Mouse (Mus musculus): ENCODE data around the gene Grm7. TPM values are rescaled to one million over a fixed set of nuclear protein-coding genes. Genes with fewer than 3 reads are reported as not detected.

Grm7 gene
- polyA plus RNA-seq, 1 experiment, result 0.28 TPM

DNA sequence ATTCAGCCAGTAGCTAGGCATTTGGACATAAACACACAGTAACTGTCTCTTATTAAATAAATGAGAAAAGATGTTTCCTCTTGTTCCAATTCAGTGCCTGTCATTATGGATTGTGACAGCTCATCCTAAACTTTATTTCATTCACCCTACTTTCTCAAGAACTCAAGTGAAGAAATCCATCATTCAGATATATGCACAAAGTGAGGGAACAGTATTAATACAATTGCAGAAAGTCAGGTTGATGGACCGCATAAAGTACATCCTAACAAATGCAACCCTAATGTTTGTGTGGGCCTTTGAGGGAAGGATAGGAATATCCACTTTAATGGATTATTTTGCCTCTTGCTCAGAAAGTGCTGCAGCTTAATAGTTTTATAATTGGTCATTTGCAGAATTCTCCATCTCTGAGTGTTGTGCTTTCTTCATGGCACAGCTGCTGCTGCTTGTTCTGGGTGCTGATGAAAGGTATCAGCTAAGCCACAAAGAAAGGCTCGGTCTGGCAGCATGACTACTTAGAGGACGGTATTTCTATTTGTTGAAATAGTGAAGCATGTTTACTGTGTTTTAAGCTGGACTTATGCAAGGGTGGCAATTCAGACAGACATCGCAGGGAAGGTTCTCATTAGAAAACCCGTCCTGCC lies 8.1 kb downstream of the Grm7 start:
- Histone ChIP-seq H3K27me3 (ENCODE audit: control insufficient read depth, insufficient read depth, insufficient read length) (no peaks in the 10 kb centered on the region), H3K4me3 (no peak overlapping the region), H3K4me2 (ENCODE audit: low read depth) (no peak overlapping the region), H3K79me2 (ENCODE audit: control insufficient read depth, insufficient read depth) (no peaks in the 10 kb centered on the region), H3K36me3 (ENCODE audit: control insufficient read depth, insufficient read depth) (no peaks in the 10 kb centered on the region), H3ac (ENCODE audit: control insufficient read depth, insufficient read length) (no peak overlapping the region)
- peak in 2 of 3 experiments; percentile 76 for TF ChIP-seq MYOD1 (IDR thresholded peaks at IDR 0.05; ENCODE audit: control insufficient read depth in 1 of 3, insufficient read length in 2 of 3, low read depth in 2 of 3)
- TF ChIP-seq REST (IDR thresholded peaks at IDR 0.05; ENCODE audit: insufficient read depth, insufficient read length), result no peak

GRCm38 (mm10) chr6:110664436-110664835 lies 19.1 kb downstream of the Grm7 start:
- Histone ChIP-seq H3K27me3 (ENCODE audit: control insufficient read depth, insufficient read depth, insufficient read length) (no peaks in the 10 kb centered on the region), H3K4me2 (ENCODE audit: low read depth) (no peak overlapping the region), H3K36me3 (ENCODE audit: control insufficient read depth, insufficient read depth) (no peaks in the 10 kb centered on the region), H3K4me3 (no peak overlapping the region), H3K79me2 (ENCODE audit: control insufficient read depth, insufficient read depth) (no peaks in the 10 kb centered on the region), H3ac (ENCODE audit: control insufficient read depth, insufficient read length) (no peak overlapping the region)
- TF ChIP-seq MAX (IDR thresholded peaks at IDR 0.05; ENCODE audit: low read depth) (no peak), TCF3 (IDR thresholded peaks at IDR 0.05; ENCODE audit: insufficient read length, low read depth) (no peak), POLR2AphosphoS2 (IDR thresholded peaks at IDR 0.05; ENCODE audit: insufficient read length, low read depth) (no peak), CEBPB (IDR thresholded peaks at IDR 0.05; ENCODE audit: insufficient read depth, poor library complexity, severe bottlenecking) (no peak), E2F4 (IDR thresholded peaks at IDR 0.05; ENCODE audit: insufficient read depth) (no peak), TCF12 (IDR thresholded peaks at IDR 0.05; ENCODE audit: insufficient read depth, poor library complexity, severe bottlenecking) (no peak), MYOD1 (IDR thresholded peaks at IDR 0.05; ENCODE audit: control insufficient read depth in 1 of 3, insufficient read length in 2 of 3, low read depth in 2 of 3) (no peak), REST (IDR thresholded peaks at IDR 0.05; ENCODE audit: insufficient read depth, insufficient read length) (no peak), MYOG (IDR thresholded peaks at IDR 0.05; ENCODE audit: control insufficient read depth in 1 of 3, insufficient read depth in 1 of 3, insufficient read length in 2 of 3, low read depth in 2 of 3) (no peak), USF1 (IDR thresholded peaks at IDR 0.05; ENCODE audit: low read depth) (no peak)

- Histone ChIP-seq H3K36me3 (ENCODE audit: control insufficient read depth, insufficient read depth) (no peaks in the 10 kb centered on the region), H3K27me3 (ENCODE audit: control insufficient read depth, insufficient read depth, insufficient read length) (no peaks in the 10 kb centered on the region), H3K4me2 (ENCODE audit: low read depth) (no peak overlapping the region), H3K4me3 (no peak overlapping the region), H3ac (ENCODE audit: control insufficient read depth, insufficient read length) (no peak overlapping the region), H3K79me2 (ENCODE audit: control insufficient read depth, insufficient read depth) (no peaks in the 10 kb centered on the region)
- no peak for TF ChIP-seq CEBPB (IDR thresholded peaks at IDR 0.05; ENCODE audit: insufficient read depth, poor library complexity, severe bottlenecking)
These were observed 23.1 kb downstream of the Grm7 start for GRCm38 (mm10) chr6:110668447-110668846.

- Histone ChIP-seq H3K4me2 (ENCODE audit: low read depth) (no peak overlapping the region), H3K36me3 (ENCODE audit: control insufficient read depth, insufficient read depth) (no peaks in the 10 kb centered on the region), H3ac (ENCODE audit: control insufficient read depth, insufficient read length) (no peak overlapping the region), H3K4me3 (no peak overlapping the region), H3K79me2 (ENCODE audit: control insufficient read depth, insufficient read depth) (no peaks in the 10 kb centered on the region), H3K27me3 (ENCODE audit: control insufficient read depth, insufficient read depth, insufficient read length) (no peaks in the 10 kb centered on the region)
- TF ChIP-seq POLR2AphosphoS2 (IDR thresholded peaks at IDR 0.05; ENCODE audit: insufficient read length, low read depth), result no peak
- TF ChIP-seq MAX (IDR thresholded peaks at IDR 0.05; ENCODE audit: low read depth), result no peak
- TF ChIP-seq TCF3 (IDR thresholded peaks at IDR 0.05; ENCODE audit: insufficient read length, low read depth), result no peak
- no peak for TF ChIP-seq USF1 (IDR thresholded peaks at IDR 0.05; ENCODE audit: low read depth)
These were observed 45.6 kb downstream of the Grm7 start for GRCm38 (mm10) chr6:110690954-110691353.

DNA sequence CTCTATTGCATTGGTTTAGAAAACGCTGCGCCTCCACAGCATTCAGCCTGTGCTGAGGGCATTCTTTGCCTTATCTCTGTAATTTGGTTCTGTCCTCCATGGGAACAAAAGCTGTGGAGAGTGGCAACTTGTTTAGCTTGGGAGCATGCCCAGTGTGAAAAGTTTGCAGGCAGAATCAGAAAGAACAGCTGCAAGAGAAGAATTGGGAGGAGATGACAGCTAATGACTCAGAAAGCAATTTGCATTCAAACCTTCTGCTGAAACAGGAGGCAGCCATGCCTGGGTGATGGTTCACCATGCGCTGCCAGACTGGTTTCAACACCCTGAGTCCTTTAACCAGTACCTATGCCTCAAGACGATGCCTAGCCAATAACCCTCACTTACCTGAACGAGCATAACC lies 64.4 kb downstream of the Grm7 start:
- Histone ChIP-seq H3K36me3 (ENCODE audit: control insufficient read depth, insufficient read depth) (no peaks in the 10 kb centered on the region), H3K79me2 (ENCODE audit: control insufficient read depth, insufficient read depth) (no peaks in the 10 kb centered on the region), H3K4me2 (ENCODE audit: low read depth) (peak overlapping the region; percentile 55), H3ac (ENCODE audit: control insufficient read depth, insufficient read length) (no peak overlapping the region), H3K4me3 (no peak overlapping the region), H3K27me3 (ENCODE audit: control insufficient read depth, insufficient read depth, insufficient read length) (no peaks in the 10 kb centered on the region)
- TF ChIP-seq TCF3 (IDR thresholded peaks at IDR 0.05; ENCODE audit: insufficient read length, low read depth) (no peak), TCF12 (IDR thresholded peaks at IDR 0.05; ENCODE audit: insufficient read depth, poor library complexity, severe bottlenecking) (peak; percentile 73), SRF (IDR thresholded peaks at IDR 0.05; ENCODE audit: control insufficient read depth, insufficient read length, low read depth) (no peak), REST (IDR thresholded peaks at IDR 0.05; ENCODE audit: insufficient read depth, insufficient read length) (no peak), CEBPB (IDR thresholded peaks at IDR 0.05; ENCODE audit: insufficient read depth, poor library complexity, severe bottlenecking) (no peak), MYOG (IDR thresholded peaks at IDR 0.05; ENCODE audit: control insufficient read depth in 1 of 3, insufficient read depth in 1 of 3, insufficient read length in 2 of 3, low read depth in 2 of 3) (peak in 2 of 3 experiments; percentile 49 to 70), MYOD1 (IDR thresholded peaks at IDR 0.05; ENCODE audit: control insufficient read depth in 1 of 3, insufficient read length in 2 of 3, low read depth in 2 of 3) (peak; percentile 87 to 88 (median 87)), USF1 (IDR thresholded peaks at IDR 0.05; ENCODE audit: low read depth) (no peak), POLR2A (IDR thresholded peaks at IDR 0.05; ENCODE audit: insufficient read length, low read depth) (no peak), POLR2AphosphoS2 (IDR thresholded peaks at IDR 0.05; ENCODE audit: insufficient read length, low read depth) (no peak), E2F4 (IDR thresholded peaks at IDR 0.05; ENCODE audit: insufficient read depth) (no peak), MAX (IDR thresholded peaks at IDR 0.05; ENCODE audit: low read depth) (peak; percentile 68)
